Mouse (Mus musculus) lung, postnatal 25 days (tissue): Measurements from ENCODE around the gene Ffar4.

Experiments
- DNase-seq: peaks from one replicate; pipeline ENCODE4 v3.0.0; 2022; ENCODE audit warnings: low spot score

Ffar4 gene

DNA sequence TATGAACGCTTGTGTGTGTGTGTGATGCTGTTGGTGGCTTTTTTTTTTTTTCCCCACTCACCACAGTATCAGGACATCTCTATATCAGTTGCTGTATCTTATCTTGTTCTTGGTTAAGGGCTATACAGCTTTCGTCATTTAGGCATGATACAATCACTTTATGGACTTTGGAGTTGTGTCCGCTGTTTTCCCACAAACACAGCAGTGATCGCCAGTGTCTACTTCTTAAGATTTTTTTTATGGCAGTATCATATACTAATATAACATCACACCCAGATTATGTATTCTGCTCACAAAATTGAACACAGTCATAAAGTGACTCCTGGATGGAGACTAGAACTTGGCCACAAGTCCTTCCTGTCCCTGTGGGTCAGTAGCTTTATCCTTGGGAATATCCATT, 11.0 kb downstream of the Ffar4 start:
- DNase-seq, result no peak

DNA sequence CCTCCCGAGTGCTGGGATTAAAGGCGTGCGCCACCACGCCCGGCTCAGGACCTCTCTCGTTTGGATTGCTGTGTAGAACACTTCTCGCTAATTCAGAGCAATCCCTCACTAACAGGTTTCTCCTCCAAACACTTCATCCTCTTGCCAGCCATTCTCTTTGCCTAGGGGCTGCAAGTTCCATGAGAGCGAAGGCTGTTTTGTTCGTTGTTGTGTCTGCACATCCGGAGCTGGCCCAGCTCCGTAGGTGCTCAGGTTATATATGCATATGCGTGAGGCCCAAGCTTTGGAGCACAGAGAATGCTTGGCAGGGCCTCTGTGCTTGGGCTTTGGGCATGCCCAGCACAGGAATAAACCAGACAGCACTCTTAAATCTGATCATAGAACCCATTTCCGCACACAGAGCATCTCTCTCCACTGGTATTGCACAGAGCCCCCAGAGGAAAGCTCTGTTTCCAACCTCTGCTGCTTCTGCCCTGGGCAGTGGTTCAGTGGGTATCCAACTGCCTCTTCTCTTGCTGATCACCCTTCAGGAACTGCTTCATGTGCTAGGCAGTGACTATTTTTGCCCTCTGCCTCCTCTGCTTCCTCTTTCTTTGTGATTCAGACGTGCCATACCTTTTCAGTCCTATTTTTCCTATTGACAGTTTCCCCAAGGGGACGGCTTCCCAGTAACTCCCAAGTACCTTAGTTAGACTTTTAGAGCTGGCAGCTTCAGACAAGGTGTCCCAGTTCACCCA, 12.8 kb downstream of the Ffar4 start:
- DNase-seq, result no peak

DNA sequence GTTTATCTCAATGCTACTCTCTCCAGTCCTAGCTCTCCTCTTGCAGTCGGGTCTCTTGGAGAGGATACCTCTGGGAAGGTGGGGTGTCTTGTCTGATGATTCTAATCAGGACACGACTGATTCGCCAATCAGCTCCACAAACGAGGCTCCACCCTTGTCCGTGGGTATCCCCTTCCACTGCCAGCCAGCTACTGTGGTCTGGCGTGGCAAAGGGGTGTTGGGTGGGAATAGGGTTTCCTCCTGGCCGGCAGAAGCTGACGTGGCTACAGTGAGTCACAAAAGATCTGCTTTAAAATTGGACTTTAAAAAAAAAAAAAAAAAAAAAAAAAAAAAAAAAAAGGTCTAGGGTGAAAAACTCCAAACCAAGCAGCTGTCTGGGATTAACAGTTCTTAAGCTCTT, 14.2 kb downstream of the Ffar4 start:
- no peak for DNase-seq

DNA sequence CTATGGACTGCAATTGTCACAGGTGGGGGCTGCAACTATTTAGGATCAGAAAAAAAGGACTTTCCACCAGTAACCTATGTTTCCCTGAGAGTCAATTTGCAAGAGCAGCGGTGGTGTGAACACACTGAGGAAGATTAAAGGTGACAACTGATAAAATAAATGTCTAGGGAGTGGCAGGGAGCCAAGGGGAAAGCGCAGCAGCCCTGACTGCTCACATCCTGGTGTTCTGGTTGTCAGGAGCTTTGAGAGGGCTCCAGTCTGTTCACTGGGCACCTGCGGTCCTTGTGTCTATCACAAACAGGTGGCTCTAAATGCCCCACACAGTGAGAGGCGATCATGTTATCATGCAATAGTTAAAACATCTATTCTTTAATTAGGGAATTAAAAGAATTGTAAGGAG, 15.7 kb downstream of the Ffar4 start:
- no peak for DNase-seq

DNA sequence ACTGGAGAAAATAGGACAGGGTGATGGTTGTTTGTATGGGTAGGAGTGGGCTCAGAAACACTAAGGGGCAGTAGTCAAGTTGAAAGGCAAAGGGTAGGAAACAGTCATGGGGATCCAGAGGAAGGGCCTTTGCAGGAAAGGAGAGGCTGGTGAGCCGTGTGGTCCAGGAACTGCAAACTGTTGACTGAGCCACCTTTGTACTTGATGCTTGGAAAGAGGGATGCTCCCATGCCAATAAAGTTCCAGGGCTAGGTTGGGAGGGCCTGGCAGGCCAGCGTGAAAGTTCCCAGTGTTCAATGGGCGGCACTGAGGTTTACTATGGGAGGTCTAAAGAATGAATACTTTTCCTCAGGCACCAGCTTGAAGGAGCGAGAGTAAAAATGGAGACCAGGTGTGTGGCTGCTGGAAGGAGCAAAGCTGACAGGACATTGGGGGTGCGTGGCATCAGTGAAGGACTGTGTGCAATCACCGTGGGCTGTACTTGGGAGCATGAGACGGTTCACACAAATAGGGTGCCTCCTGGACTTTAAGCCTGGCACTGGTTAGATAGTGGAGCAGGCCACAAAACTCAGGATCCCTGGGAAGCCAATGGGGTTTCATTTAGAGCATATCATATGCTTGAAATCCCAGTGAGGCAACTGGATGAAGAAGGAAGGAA, 18.1 kb downstream of the Ffar4 start:
- DNase-seq, result no peak

DNA sequence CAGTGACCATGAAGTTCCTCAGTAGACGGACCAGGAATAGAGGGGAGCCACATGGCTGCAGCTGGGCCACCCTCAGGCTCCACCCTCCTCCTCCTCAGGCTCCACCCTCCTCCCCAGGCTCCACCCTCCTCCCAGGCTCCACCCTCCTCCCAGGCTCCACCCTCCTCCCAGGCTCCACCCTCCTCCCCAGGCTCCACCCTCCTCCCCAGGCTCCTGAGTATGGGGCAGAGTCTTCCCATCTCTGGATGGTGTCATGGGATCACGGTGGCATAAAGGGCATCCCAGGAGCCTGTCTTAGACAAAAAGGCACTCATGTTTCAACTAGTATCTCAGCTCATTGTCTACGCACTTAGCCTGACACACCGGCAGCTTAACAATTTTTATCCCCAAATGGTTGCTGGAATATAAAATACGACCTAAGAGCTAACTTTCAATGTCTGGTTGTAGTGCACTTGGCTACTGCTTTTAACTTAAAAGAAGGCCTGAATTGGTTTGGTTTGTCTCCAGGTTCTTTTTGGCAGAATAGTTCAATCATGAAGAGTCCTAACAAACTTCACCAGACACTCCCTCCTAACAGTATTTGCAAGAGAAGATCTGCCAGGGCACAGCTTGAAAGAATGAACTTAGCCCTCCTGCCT, 23.4 kb downstream of the Ffar4 start:
- DNase-seq, result no peak

DNA sequence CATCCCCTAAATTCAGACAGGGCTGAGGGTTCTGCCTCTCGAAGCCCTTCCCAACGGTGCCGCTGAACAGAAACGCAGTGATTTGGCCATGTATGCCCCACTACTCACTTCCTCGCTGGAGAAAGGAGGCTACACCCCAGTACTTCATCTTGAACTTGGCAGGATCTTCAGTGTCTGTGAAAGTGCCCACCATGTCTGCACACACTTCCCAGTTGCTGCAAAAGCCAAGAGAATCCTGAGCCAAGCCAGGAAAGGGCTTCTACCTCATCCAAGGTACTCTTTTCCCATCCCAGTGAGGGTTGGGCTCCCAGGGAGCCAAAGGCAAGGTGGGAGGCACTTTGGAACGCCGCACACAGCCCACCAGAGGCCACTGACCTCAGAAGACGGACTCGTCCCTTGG, 27.1 kb downstream of the Ffar4 start:
- no peak for DNase-seq

DNA sequence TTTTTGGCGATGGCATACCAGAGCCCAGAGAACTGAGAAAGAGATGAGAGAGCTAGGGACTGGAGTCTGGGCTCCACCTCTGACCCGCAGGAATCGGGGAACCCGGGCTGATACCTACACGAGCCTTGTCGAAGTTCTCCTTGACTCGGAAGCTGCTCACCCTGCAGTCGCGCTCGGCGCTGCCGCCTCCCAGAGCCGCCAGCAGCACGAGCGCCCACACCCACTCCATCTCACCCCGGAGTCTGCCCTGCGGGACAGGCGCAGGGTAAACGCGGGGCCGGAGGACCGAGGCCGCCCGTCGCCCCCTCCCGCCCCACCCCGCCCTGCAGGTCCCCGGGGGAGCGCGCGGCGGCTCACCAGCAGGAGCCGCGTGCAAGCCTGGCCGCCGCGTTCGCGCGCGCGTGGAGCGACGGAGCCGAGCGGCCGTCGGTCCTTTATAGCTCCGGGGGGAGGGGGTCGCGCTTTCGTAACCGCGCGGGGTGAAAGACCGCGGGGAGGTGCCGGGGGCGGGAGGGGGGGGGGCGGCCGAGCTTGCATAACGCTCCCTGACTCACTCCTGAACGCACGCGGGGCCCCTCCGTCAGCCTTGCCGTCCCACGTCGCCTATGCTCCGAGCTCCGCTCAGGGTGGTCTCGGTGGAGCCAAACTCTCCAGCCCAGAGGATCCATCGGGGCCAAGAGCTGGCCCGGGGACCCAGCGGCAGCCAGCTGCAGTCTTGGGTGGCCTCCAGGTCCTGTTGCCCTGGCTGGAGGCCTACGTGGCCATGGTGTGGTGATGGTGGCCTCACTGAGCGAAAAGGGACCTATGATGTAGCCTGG, 27.7 kb downstream of the Ffar4 start:
- peak; percentile 15 for DNase-seq

DNA sequence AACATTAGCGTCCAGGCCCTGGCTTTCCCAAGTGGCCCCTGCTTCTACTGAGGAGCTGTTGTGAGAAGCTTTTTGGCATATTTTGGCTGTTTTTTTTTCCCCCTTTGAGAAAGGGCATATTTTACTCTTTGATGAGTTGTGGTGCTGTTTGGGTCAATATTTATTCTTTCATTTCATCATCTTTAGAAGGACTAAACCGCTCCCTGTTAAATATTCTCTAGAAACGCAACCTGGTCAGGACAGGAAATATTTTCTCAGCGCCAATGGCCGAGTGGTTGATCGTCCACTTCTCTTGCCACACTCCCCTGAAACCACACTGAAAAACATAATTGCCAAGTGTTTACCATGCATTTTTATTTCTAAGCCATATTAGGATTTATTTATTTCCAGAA, 28.3 kb downstream of the Ffar4 start, which contains the start of gene Rbp4:
Gene Rbp4, minus strand, starts transcription at position 63 of the 392 bp plus-strand sequence.
- no peak for DNase-seq

DNA sequence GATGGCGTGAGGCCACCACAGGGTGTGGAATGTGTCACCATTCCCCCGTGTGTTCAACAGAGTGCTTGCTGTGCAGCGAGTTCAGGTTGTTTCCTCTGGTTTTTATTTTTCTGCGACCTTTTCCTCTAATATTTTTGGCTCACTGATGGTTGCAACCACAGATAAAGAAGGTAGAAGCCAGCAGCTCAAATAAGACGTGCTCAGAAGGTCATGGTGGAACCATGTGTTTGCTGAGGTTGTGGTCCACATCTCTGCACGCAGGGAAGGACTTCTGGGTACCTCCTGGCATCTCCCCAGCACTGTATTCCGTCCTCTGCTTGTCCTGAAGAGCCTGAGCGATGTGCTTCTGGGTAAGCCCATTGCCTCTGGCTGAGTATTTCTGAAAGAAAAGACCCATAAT, 29.8 kb downstream of the Ffar4 start:
- DNase-seq, result no peak

DNA sequence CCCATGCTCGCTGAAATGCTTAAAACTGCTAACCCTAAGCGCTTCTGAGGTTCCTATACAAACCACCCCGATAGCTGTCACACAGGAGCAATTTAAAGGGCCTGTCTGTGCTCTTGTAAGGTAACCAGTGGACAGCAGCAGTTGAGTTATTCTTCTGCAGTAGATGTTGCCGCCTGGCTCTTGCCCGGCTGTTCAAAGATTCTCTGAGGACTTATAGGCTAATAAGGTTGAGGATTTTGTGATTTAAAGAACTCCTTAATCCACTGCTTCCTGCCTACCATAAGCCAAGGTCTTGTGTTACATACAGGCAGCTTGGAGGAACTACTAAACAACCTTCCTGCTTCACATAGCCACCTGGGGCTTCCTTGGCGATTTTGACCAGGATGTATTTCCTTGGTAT, 35.6 kb downstream of the Ffar4 start, which contains the start of gene Pde6c:
Gene Pde6c, plus strand, starts transcription at position 301 of the 400 bp plus-strand sequence.
- DNase-seq, result no peak

DNA sequence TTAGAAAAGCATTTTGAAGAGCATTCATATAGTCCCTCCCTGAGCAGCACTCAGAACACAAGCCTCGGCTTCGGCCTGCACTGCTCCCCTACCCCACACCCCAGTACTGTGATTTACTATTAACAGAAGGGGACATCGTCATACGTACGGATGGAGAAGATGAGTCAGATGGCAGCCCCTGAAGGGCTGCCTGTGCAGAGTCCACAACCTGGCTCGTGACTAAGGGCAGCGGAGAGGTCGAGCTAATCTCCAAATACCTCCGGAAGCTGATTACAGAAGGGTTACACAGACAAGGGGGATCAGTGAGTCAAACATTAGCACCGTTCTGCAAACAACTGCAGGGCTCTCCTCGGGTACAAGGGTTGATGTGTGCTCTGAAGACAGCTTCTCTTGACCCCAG, 37.1 kb downstream of the Ffar4 start:
- no peak for DNase-seq

DNA sequence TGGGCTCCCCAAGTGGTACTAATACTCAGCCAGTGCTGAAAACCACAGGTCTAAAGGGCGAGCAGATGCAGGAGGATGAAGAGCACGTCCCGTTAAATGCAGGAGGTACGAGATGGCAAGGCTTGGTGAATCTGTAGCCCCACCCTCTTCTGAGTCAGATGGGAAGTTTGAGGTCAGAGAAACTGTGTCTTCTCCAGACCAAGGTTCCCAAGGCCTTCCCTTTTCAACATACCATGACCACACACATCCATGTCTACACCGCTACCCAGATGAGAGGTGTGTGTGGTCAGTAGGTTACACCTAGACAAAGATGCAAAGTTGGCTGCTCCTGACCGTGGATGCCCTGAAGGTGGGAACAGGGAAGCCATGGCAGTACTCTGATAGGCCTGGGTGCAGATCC, 37.9 kb downstream of the Ffar4 start:
- no peak for DNase-seq

DNA sequence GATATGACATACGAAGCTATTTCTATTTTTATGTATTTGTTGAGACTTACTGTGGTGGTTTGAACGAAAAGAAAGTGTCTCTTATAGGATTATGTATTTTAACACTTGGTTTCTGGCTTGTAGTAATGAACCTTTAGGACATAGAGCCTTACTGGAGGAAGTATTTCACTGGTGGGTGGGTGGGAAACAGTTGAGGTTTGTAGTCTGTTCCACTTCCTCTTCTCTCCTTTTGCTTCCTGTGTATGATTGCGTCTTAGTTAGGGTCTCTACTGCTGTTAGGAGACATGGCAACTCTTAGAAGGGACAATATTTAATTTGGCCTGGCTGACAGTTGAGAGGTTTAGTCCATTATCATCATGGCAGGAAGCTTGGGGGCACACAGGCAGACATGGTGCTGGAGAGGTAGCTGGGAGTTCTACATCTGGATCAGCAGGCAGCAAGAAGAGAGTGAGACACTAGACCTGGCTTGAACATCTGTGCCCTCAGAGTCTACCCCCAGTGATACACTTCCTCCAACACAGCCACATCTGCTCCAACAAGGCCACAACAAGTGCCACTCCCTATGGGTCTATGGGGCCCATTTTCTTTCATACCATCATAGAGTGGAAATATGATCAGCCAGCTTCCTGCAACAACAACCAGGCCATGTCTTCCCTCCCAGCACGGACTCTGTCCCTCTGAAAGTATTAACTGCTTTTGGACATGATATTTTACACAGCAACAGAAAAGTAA, 46.8 kb downstream of the Ffar4 start:
- DNase-seq, result peak; percentile 3

DNA sequence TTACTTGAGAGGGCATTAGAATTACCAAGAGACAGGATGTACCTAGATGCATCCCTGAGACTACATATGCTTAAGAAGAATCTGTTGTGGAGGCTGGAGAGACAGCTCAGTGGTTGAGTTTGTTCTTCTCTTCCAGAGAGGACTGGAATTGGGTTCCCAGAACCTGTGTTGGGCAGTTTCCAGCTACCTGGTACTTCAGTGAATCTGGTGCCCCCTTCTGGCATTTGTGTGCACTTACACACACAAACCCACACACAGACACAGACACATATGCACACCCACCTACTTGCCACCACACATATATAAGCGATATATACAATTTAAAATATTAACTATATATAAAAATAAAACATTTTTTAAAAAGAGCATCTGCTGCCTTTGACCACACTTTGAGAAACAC, 59.4 kb downstream of the Ffar4 start:
- DNase-seq, result no peak

DNA sequence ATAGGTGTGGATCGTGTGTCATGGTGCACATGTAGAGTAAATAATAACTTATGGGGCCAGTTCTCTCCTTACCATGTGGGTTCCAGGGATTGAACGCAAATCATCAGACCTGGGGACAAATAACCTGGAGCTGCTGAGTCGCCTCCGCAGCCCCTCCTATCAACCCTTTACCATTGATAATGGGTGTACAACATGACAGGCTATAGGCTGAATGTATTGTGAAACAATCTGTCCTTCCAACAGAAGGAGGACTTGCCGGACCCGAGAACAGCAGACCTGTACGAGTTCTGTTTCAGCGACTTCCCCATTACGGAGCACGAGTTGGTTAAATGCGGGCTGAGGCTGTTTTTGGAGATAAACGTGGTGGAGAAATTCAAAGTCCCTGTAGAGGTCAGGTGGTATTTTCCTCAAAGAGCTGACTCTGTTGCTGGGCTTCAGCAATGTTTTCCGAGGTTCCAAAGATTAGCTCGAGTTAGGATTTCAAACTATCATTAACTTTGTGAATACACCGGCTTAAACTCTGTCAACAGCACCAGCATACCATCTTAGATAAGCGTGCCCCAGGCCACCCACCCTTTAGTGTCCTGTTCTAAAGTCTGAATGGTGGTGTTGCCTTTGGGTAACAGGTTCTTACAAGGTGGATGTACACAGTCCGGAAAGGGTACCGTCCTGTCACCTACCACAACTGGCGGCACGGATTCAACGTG, 64.9 kb downstream of the Ffar4 start:
- DNase-seq, result no peak
